Mouse (Mus musculus): ENCODE results near the gene Slc41a2. TPM values are rescaled to one million over a fixed set of nuclear protein-coding genes. Genes with fewer than 3 reads are reported as not detected.

Gene Slc41a2
- polyA plus RNA-seq, 1 experiment from 2014 or later = 0.42 TPM

GRCm38 (mm10) chr10:83324871-83325270, 12.8 kb downstream of the Slc41a2 start:
- no peaks in the 10 kb centered on the region for H3K36me3 ChIP-seq
- 86% methylated on average over 3 of the region's 3 CpGs for WGBS
- H3K9me3 ChIP-seq = no peaks in the 10 kb centered on the region
- H3K4me1 ChIP-seq (replicated peaks) = no peaks in the 10 kb centered on the region; the same call in 1 of the 2 replicates
- no peak for DNase-seq (ENCODE audit: low spot score)
- no peaks in the 10 kb centered on the region for H3K27me3 ChIP-seq (ENCODE audit: insufficient read depth, poor library complexity, severe bottlenecking)
- H3K4me3 ChIP-seq = no peak overlapping the region
- no peak overlapping the region for H3K27ac ChIP-seq

GRCm38 (mm10) chr10:83322551-83323100, 15.1 kb downstream of the Slc41a2 start:
- DNase-seq (ENCODE audit: low spot score) = no peak

GRCm38 (mm10) chr10:83321528-83321927, 16.2 kb downstream of the Slc41a2 start:
- Histone ChIP-seq H3K4me1 (replicated peaks) (no peaks in the 10 kb centered on the region; the same call in 1 of the 2 replicates), H3K4me3 (no peak overlapping the region), H3K9me3 (no peaks in the 10 kb centered on the region), H3K27ac (no peak overlapping the region), H3K27me3 (ENCODE audit: insufficient read depth, poor library complexity, severe bottlenecking) (no peaks in the 10 kb centered on the region), H3K36me3 (no peaks in the 10 kb centered on the region)
- WGBS = 80% methylated on average over 6 of the region's 6 CpGs
- DNase-seq (ENCODE audit: low spot score) = no peak

More at GRCm38 (mm10) chr10:83322551-83323100, 15.1 kb downstream of the Slc41a2 start:
- no peaks in the 10 kb centered on the region for H3K9me3 ChIP-seq
- H3K4me3 ChIP-seq = no peak overlapping the region
- no peaks in the 10 kb centered on the region for H3K36me3 ChIP-seq
- no peak overlapping the region for H3K27ac ChIP-seq
- H3K4me1 ChIP-seq (replicated peaks) = no peaks in the 10 kb centered on the region; the same call in 1 of the 2 replicates
- WGBS = 49% methylated on average over 7 of the region's 7 CpGs
- no peaks in the 10 kb centered on the region for H3K27me3 ChIP-seq (ENCODE audit: insufficient read depth, poor library complexity, severe bottlenecking)

- H3K27ac ChIP-seq = no peak overlapping the region
- no peak overlapping the region for H3K4me3 ChIP-seq
- no peaks in the 10 kb centered on the region for H3K9me3 ChIP-seq
- 91% methylated on average over 7 of the region's 7 CpGs for WGBS
- H3K27me3 ChIP-seq (ENCODE audit: insufficient read depth, poor library complexity, severe bottlenecking) = no peaks in the 10 kb centered on the region
- H3K4me1 ChIP-seq (replicated peaks) = no peaks in the 10 kb centered on the region; the same call in 1 of the 2 replicates
- no peaks in the 10 kb centered on the region for H3K36me3 ChIP-seq
- DNase-seq (ENCODE audit: low spot score) = no peak
Measured at GRCm38 (mm10) chr10:83320870-83321269, 16.8 kb downstream of the Slc41a2 start.

- no peak for DNase-seq (ENCODE audit: low spot score)
- Histone ChIP-seq H3K4me3 (no peak overlapping the region), H3K27me3 (ENCODE audit: insufficient read depth, poor library complexity, severe bottlenecking) (no peaks in the 10 kb centered on the region), H3K27ac (no peak overlapping the region), H3K36me3 (no peaks in the 10 kb centered on the region), H3K4me1 (replicated peaks) (no peaks in the 10 kb centered on the region; the same call in 1 of the 2 replicates), H3K9me3 (no peaks in the 10 kb centered on the region)
- WGBS = 85% methylated on average over 6 of the region's 6 CpGs
Measured at GRCm38 (mm10) chr10:83320396-83320795, 17.3 kb downstream of the Slc41a2 start.

GRCm38 (mm10) chr10:83313033-83313432, 24.6 kb downstream of the Slc41a2 start:
- H3K4me3 ChIP-seq = no peak overlapping the region
- H3K9me3 ChIP-seq = 0 out of 2 replicates have a peak, but pooled peaks cover 3% of the 10 kb centered on the region
- H3K27ac ChIP-seq = no peak overlapping the region
- no peak for DNase-seq (ENCODE audit: low spot score)
- 86% methylated on average over 5 of the region's 5 CpGs for WGBS
- no peaks in the 10 kb centered on the region for H3K4me1 ChIP-seq (replicated peaks)
- H3K27me3 ChIP-seq (ENCODE audit: insufficient read depth, poor library complexity, severe bottlenecking) = no peaks in the 10 kb centered on the region
- H3K36me3 ChIP-seq = no peaks in the 10 kb centered on the region

GRCm38 (mm10) chr10:83310356-83310755, 27.3 kb downstream of the Slc41a2 start:
- no peak for DNase-seq (ENCODE audit: low spot score)
- Histone ChIP-seq H3K4me1 (replicated peaks) (no peaks in the 10 kb centered on the region), H3K9me3 (0 out of 2 replicates have a peak, but pooled peaks cover 3% of the 10 kb centered on the region), H3K27ac (no peak overlapping the region), H3K36me3 (no peaks in the 10 kb centered on the region), H3K4me3 (no peak overlapping the region), H3K27me3 (ENCODE audit: insufficient read depth, poor library complexity, severe bottlenecking) (no peaks in the 10 kb centered on the region)
- 93% methylated on average over 7 of the region's 7 CpGs for whole genome bisulfite sequencing

- no peak for DNase-seq (ENCODE audit: low spot score)
- no peaks in the 10 kb centered on the region for H3K36me3 ChIP-seq
- H3K27ac ChIP-seq = no peak overlapping the region
- no peak overlapping the region for H3K4me3 ChIP-seq
- H3K27me3 ChIP-seq (ENCODE audit: insufficient read depth, poor library complexity, severe bottlenecking) = no peaks in the 10 kb centered on the region
- no peaks in the 10 kb centered on the region for H3K4me1 ChIP-seq (replicated peaks)
- H3K9me3 ChIP-seq = no peaks in the 10 kb centered on the region
- WGBS = 79% methylated on average over 4 of the region's 4 CpGs
Measured at GRCm38 (mm10) chr10:83301687-83302086, 36.0 kb downstream of the Slc41a2 start.

- WGBS = 87% methylated on average over 3 of the region's 3 CpGs
- Histone ChIP-seq H3K36me3 (no peaks in the 10 kb centered on the region), H3K27me3 (ENCODE audit: insufficient read depth, poor library complexity, severe bottlenecking) (no peaks in the 10 kb centered on the region), H3K27ac (no peak overlapping the region), H3K9me3 (no peaks in the 10 kb centered on the region), H3K4me1 (replicated peaks) (no peaks in the 10 kb centered on the region), H3K4me3 (no peak overlapping the region)
- DNase-seq (ENCODE audit: low spot score) = no peak
Measured at GRCm38 (mm10) chr10:83301054-83301453, 36.6 kb downstream of the Slc41a2 start.

- no peak for DNase-seq (ENCODE audit: low spot score)
- WGBS = 83% methylated on average over 4 of the region's 4 CpGs
- Histone ChIP-seq H3K36me3 (no peaks in the 10 kb centered on the region), H3K4me1 (replicated peaks) (no peaks in the 10 kb centered on the region), H3K27me3 (ENCODE audit: insufficient read depth, poor library complexity, severe bottlenecking) (no peaks in the 10 kb centered on the region), H3K9me3 (no peaks in the 10 kb centered on the region), H3K27ac (no peak overlapping the region), H3K4me3 (no peak overlapping the region)
Measured at GRCm38 (mm10) chr10:83297017-83297416, 40.7 kb downstream of the Slc41a2 start.

- no peak for DNase-seq (ENCODE audit: low spot score)
- no peaks in the 10 kb centered on the region for H3K27me3 ChIP-seq (ENCODE audit: insufficient read depth, poor library complexity, severe bottlenecking)
- 67% methylated on average over 9 of the region's 9 CpGs for WGBS
- H3K9me3 ChIP-seq = no peaks in the 10 kb centered on the region
- H3K4me1 ChIP-seq (replicated peaks) = no peaks in the 10 kb centered on the region
- no peak overlapping the region for H3K27ac ChIP-seq
- no peaks in the 10 kb centered on the region for H3K36me3 ChIP-seq
- H3K4me3 ChIP-seq = no peak overlapping the region
Measured at GRCm38 (mm10) chr10:83294746-83295145, 42.9 kb downstream of the Slc41a2 start.

- H3K27ac ChIP-seq = no peak overlapping the region
- no peaks in the 10 kb centered on the region for H3K9me3 ChIP-seq
- 88% methylated on average over 9 of the region's 9 CpGs for WGBS
- H3K4me1 ChIP-seq (replicated peaks) = no peaks in the 10 kb centered on the region
- no peak overlapping the region for H3K4me3 ChIP-seq
- no peak for DNase-seq (ENCODE audit: low spot score)
- no peaks in the 10 kb centered on the region for H3K36me3 ChIP-seq
- H3K27me3 ChIP-seq (ENCODE audit: insufficient read depth, poor library complexity, severe bottlenecking) = no peaks in the 10 kb centered on the region
Measured at GRCm38 (mm10) chr10:83293352-83293751, 44.3 kb downstream of the Slc41a2 start.

GRCm38 (mm10) chr10:83291731-83292130, 46.0 kb downstream of the Slc41a2 start:
- H3K4me3 ChIP-seq = no peak overlapping the region
- WGBS = 92% methylated on average over 11 of the region's 11 CpGs
- DNase-seq (ENCODE audit: low spot score) = no peak
- no peaks in the 10 kb centered on the region for H3K9me3 ChIP-seq
- H3K27ac ChIP-seq = no peak overlapping the region
- H3K36me3 ChIP-seq = no peaks in the 10 kb centered on the region
- no peaks in the 10 kb centered on the region for H3K4me1 ChIP-seq (replicated peaks)
- H3K27me3 ChIP-seq (ENCODE audit: insufficient read depth, poor library complexity, severe bottlenecking) = no peaks in the 10 kb centered on the region

GRCm38 (mm10) chr10:83287828-83288227, 49.9 kb downstream of the Slc41a2 start:
- 84% methylated on average over 6 of the region's 6 CpGs for WGBS
- Histone ChIP-seq H3K9me3 (no peaks in the 10 kb centered on the region), H3K27me3 (ENCODE audit: insufficient read depth, poor library complexity, severe bottlenecking) (no peaks in the 10 kb centered on the region), H3K4me3 (no peak overlapping the region), H3K27ac (no peak overlapping the region), H3K36me3 (no peaks in the 10 kb centered on the region), H3K4me1 (replicated peaks) (no peaks in the 10 kb centered on the region)
- no peak for DNase-seq (ENCODE audit: low spot score)

Data from hindbrain, embryonic 10.5 days (tissue).